ENCODE assay signal across 15 mouse cellular contexts in the genomic region with DNA sequence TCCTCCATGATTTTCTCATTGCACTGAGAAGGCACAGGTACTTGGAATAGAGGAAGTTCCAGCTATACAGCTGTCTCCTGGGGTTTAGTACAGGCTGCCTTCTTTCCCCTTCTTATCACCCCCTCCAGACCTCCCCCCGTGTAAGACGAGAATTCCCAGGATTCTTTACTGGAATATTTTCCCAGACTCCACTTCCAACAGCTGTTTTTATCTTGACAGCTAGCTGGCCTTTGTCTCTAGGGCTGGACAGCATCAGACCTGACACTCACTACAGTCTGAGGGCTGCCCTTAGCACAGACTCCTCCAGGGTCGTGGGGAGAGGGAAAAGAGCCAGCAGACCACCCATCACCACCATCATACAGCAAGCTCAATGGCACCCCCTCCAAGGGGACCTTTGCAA. TPM values are rescaled to one million over a fixed set of nuclear protein-coding genes. Genes with fewer than 3 reads are reported as not detected.
A peak's percentile ranks its signal among the peaks of the same experiment; 100 is the strongest.
DNase-seq lines count a peak whose midpoint lies in the region.
"Had no signal": no experiment of that assay in that cellular context is flagged by ENCODE, and none has a peak within 500 bp of the region (broad histone marks: within the 10 kb centered on the region; RNA-seq: fewer than 3 reads in every experiment).

No protein-coding gene starts in this region.

- DNase-seq in kidney, postnatal 10 days = peak; percentile 34
- DNase-seq in kidney, adult 9 months = no peak
- DNase-seq in embryonic facial prominence, embryonic 10.5 days (ENCODE audit: low spot score) = no peak
- DNase-seq in heart, embryonic 10.5 days (ENCODE audit: low spot score) = peak; percentile 91
- DNase-seq in heart, postnatal 4 days = peak; percentile 51
- no peak for DNase-seq in gastrocnemius, postnatal 14 days
- no peak for DNase-seq in frontal cortex, postnatal 14 days (ENCODE audit: low spot score in 2 of 2)
- DNase-seq in cerebellum, adult 8-10 months = no peak
- DNase-seq: adrenal gland, postnatal 36 days; gastrocnemius, adult 2 months; right cerebral cortex, postnatal 14 days; thymus, postnatal 36 days had no signal

- H3K4me3 ChIP-seq in embryonic facial prominence, embryonic 10.5 days = no peak overlapping the region
- no peak overlapping the region for H3K4me3 ChIP-seq in heart, embryonic 10.5 days
- H3K4me3 ChIP-seq: gastrocnemius, adult 2 months had no signal

- WGBS in embryonic facial prominence, embryonic 10.5 days = 40% methylated on average over 3 of the region's 3 CpGs
- WGBS in heart, embryonic 10.5 days = 5% methylated on average over 3 of the region's 3 CpGs

- peak overlapping the region; percentile 44; the same call in 1 of the 2 replicates for H3K27ac ChIP-seq in embryonic facial prominence, embryonic 10.5 days (replicated peaks)
- H3K27ac ChIP-seq in heart, embryonic 10.5 days = peak overlapping the region; percentile 83
- H3K27ac ChIP-seq: gastrocnemius, adult 2 months; hindbrain, embryonic 14.5 days had no signal

- intact Hi-C loops in gastrocnemius, postnatal 14 days (cut with DNase I; ENCODE audit: low total_unique reads) = no loop called here

- H3K4me1 ChIP-seq in embryonic facial prominence, embryonic 10.5 days = peaks cover 57% of the 10 kb centered on the region
- peaks cover 71% of the 10 kb centered on the region for H3K4me1 ChIP-seq in heart, embryonic 10.5 days

- no peaks in the 10 kb centered on the region for H3K36me3 ChIP-seq in embryonic facial prominence, embryonic 10.5 days (replicated peaks)
- H3K36me3 ChIP-seq in heart, embryonic 10.5 days = no peaks in the 10 kb centered on the region

- 0 out of 2 replicates have a peak, but pooled peaks cover 2% of the 10 kb centered on the region for H3K9me3 ChIP-seq in embryonic facial prominence, embryonic 10.5 days
- no peaks in the 10 kb centered on the region for H3K9me3 ChIP-seq in heart, embryonic 10.5 days

- H3K27me3 ChIP-seq in embryonic facial prominence, embryonic 10.5 days (replicated peaks; ENCODE audit: low read depth, poor library complexity, severe bottlenecking) = no peaks in the 10 kb centered on the region
- no peaks in the 10 kb centered on the region for H3K27me3 ChIP-seq in heart, embryonic 10.5 days (ENCODE audit: insufficient read depth, poor library complexity, severe bottlenecking)

RNA-seq across cellular contexts. Expression of gene Mis18a, which starts 20.9 kb away (rescaled TPM):
- polyA plus RNA-seq in embryonic facial prominence, embryonic 10.5 days (2016; fragmentation: Nextera tagmentation; extraction: Ambion mirVana) = 99.0 and 103 TPM in 2 replicates
- polyA plus RNA-seq in heart, embryonic 10.5 days (2016; fragmentation: Nextera tagmentation; extraction: Ambion mirVana) = 44.7 and 64.0 TPM in 2 replicates
- 10 to 100 TPM in 1 of 2 experiments, 1 to 10 TPM in 1; 9.5 to 11.6 TPM for total RNA-seq in heart, postnatal 4 days (2021)
- total RNA-seq in gastrocnemius, postnatal 14 days (2021) = 1 to 10 TPM; 1.9 to 2.7 TPM

RNA-seq across cellular contexts. Expression of gene Mrap, which starts 31.7 kb away (rescaled TPM):
- 1.2 and 2.4 TPM in 2 replicates for polyA plus RNA-seq in embryonic facial prominence, embryonic 10.5 days (2016; fragmentation: Nextera tagmentation; extraction: Ambion mirVana)
- polyA plus RNA-seq in heart, embryonic 10.5 days (2016; fragmentation: Nextera tagmentation; extraction: Ambion mirVana) = 26.7 and 37.5 TPM in 2 replicates
- 10 to 100 TPM; 24.0 to 25.1 TPM for total RNA-seq in heart, postnatal 4 days (2021)
- under 1 TPM; 0.22 to 0.64 TPM for total RNA-seq in gastrocnemius, postnatal 14 days (2021)
- total RNA-seq: megakaryocyte, adult 5-6 weeks; neutrophil, adult 5-6 weeks had no signal

Comparison
In these comparisons a context has a peak if more than half of its experiments do, and no peak if none do; other contexts are left out.
1. DNase-seq: peak in kidney, postnatal 10 days (single experiment), heart, embryonic 10.5 days (single experiment) and heart, postnatal 4 days (single experiment); none in kidney, adult 9 months (single experiment), embryonic facial prominence, embryonic 10.5 days (single experiment), gastrocnemius, postnatal 14 days (single experiment), frontal cortex, postnatal 14 days (0 of 2) and cerebellum, adult 8-10 months (single experiment).
2. RNA of gene Mrap, which starts 31.7 kb away (total RNA-seq): 24.0 to 25.1 TPM in heart, postnatal 4 days; 0.22 to 0.64 TPM in gastrocnemius, postnatal 14 days; every median in the first group is over 10 times any median in the second.